Mouse (Mus musculus): ENCODE results near the gene Chrnb1. TPM values are rescaled to one million over a fixed set of nuclear protein-coding genes. Genes with fewer than 3 reads are reported as not detected.

Chrnb1 gene
- 4.6 and 7.2 TPM in 2 replicates for polyA plus RNA-seq (2011; ENCODE audit: insufficient read length, low read depth, missing spikeins)

GRCm38 (mm10) chr11:69795168-69795982 is at the start of gene Chrnb1:
Gene Chrnb1, minus strand, starts transcription at chr11:69795943.
- Histone ChIP-seq H3K27ac (ENCODE audit: insufficient read depth, low read length) (no peak within 1 kb of the TSS), H3K4me3 (ENCODE audit: insufficient read depth, low read length) (peak within 1 kb of the TSS; percentile 67), H3K4me1 (ENCODE audit: control insufficient read depth, insufficient read depth, low read length) (peaks cover 4% of the 10 kb centered on the region)
- no peak for TF ChIP-seq CTCF (IDR thresholded peaks at IDR 0.05; ENCODE audit: borderline replicate concordance, insufficient read depth, low read length)
- TF ChIP-seq POLR2A (IDR thresholded peaks at IDR 0.05; ENCODE audit: low read depth, low read length) = peak; percentile 83

- Histone ChIP-seq H3K4me3 (ENCODE audit: insufficient read depth, low read length) (peak overlapping the region; percentile 73), H3K27ac (ENCODE audit: insufficient read depth, low read length) (peak overlapping the region; percentile 35), H3K4me1 (ENCODE audit: control insufficient read depth, insufficient read depth, low read length) (peaks cover 3% of the 10 kb centered on the region; the same call in 1 of the 2 replicates)
- TF ChIP-seq CTCF (IDR thresholded peaks at IDR 0.05; ENCODE audit: borderline replicate concordance, insufficient read depth, low read length) = no peak
These were observed 43.0 kb upstream of the Chrnb1 start for GRCm38 (mm10) chr11:69838714-69839104.

- Histone ChIP-seq H3K27ac (ENCODE audit: insufficient read depth, low read length) (peak within 1 kb of the TSS; percentile 35), H3K4me3 (ENCODE audit: insufficient read depth, low read length) (peak within 1 kb of the TSS; percentile 76), H3K4me1 (ENCODE audit: control insufficient read depth, insufficient read depth, low read length) (peaks cover 3% of the 10 kb centered on the region; the same call in 1 of the 2 replicates)
- TF ChIP-seq CTCF (IDR thresholded peaks at IDR 0.05; ENCODE audit: borderline replicate concordance, insufficient read depth, low read length) (no peak), POLR2A (IDR thresholded peaks at IDR 0.05; ENCODE audit: low read depth, low read length) (peak; percentile 79)
These were observed 42.4 kb upstream of the Chrnb1 start, which contains the start of gene Tmem256 for GRCm38 (mm10) chr11:69837952-69838713. Gene Tmem256, plus strand, starts transcription at chr11:69838514.

GRCm38 (mm10) chr11:69837604-69837951 is 41.8 kb upstream of the Chrnb1 start, which contains the start of gene Nlgn2:
Gene Nlgn2, minus strand, starts transcription at chr11:69837784.
- H3K4me1 ChIP-seq (ENCODE audit: control insufficient read depth, insufficient read depth, low read length) = peaks cover 3% of the 10 kb centered on the region; the same call in 1 of the 2 replicates
- peak within 1 kb of the TSS; percentile 35 for H3K27ac ChIP-seq (ENCODE audit: insufficient read depth, low read length)
- TF ChIP-seq CTCF (IDR thresholded peaks at IDR 0.05; ENCODE audit: borderline replicate concordance, insufficient read depth, low read length) = no peak
- TF ChIP-seq POLR2A (IDR thresholded peaks at IDR 0.05; ENCODE audit: low read depth, low read length) = peak; percentile 53
- H3K4me3 ChIP-seq (ENCODE audit: insufficient read depth, low read length) = peak within 1 kb of the TSS; percentile 76

- H3K27ac ChIP-seq (ENCODE audit: insufficient read depth, low read length) = no peak overlapping the region
- peak overlapping the region; percentile 76 for H3K4me3 ChIP-seq (ENCODE audit: insufficient read depth, low read length)
- H3K4me1 ChIP-seq (ENCODE audit: control insufficient read depth, insufficient read depth, low read length) = peaks cover 3% of the 10 kb centered on the region; the same call in 1 of the 2 replicates
- TF ChIP-seq CTCF (IDR thresholded peaks at IDR 0.05; ENCODE audit: borderline replicate concordance, insufficient read depth, low read length) = no peak
- TF ChIP-seq POLR2A (IDR thresholded peaks at IDR 0.05; ENCODE audit: low read depth, low read length) = no peak
These were observed 41.2 kb upstream of the Chrnb1 start for GRCm38 (mm10) chr11:69836703-69837576.

GRCm38 (mm10) chr11:69835966-69836335 is 40.2 kb upstream of the Chrnb1 start:
- H3K4me1 ChIP-seq (ENCODE audit: control insufficient read depth, insufficient read depth, low read length) = peaks cover 3% of the 10 kb centered on the region; the same call in 1 of the 2 replicates
- TF ChIP-seq POLR2A (IDR thresholded peaks at IDR 0.05; ENCODE audit: low read depth, low read length) = no peak
- TF ChIP-seq CTCF (IDR thresholded peaks at IDR 0.05; ENCODE audit: borderline replicate concordance, insufficient read depth, low read length) = no peak
- peak overlapping the region; percentile 76 for H3K4me3 ChIP-seq (ENCODE audit: insufficient read depth, low read length)
- H3K27ac ChIP-seq (ENCODE audit: insufficient read depth, low read length) = no peak overlapping the region

GRCm38 (mm10) chr11:69835326-69835965 is 39.7 kb upstream of the Chrnb1 start:
- Histone ChIP-seq H3K4me3 (ENCODE audit: insufficient read depth, low read length) (no peak overlapping the region), H3K27ac (ENCODE audit: insufficient read depth, low read length) (no peak overlapping the region), H3K4me1 (ENCODE audit: control insufficient read depth, insufficient read depth, low read length) (peaks cover 3% of the 10 kb centered on the region; the same call in 1 of the 2 replicates)
- TF ChIP-seq POLR2A (IDR thresholded peaks at IDR 0.05; ENCODE audit: low read depth, low read length) (no peak), CTCF (IDR thresholded peaks at IDR 0.05; ENCODE audit: borderline replicate concordance, insufficient read depth, low read length) (no peak)

- no peak overlapping the region for H3K4me3 ChIP-seq (ENCODE audit: insufficient read depth, low read length)
- H3K27ac ChIP-seq (ENCODE audit: insufficient read depth, low read length) = no peak overlapping the region
- TF ChIP-seq POLR2A (IDR thresholded peaks at IDR 0.05; ENCODE audit: low read depth, low read length) (no peak), CTCF (IDR thresholded peaks at IDR 0.05; ENCODE audit: borderline replicate concordance, insufficient read depth, low read length) (no peak)
- H3K4me1 ChIP-seq (ENCODE audit: control insufficient read depth, insufficient read depth, low read length) = peaks cover 3% of the 10 kb centered on the region; the same call in 1 of the 2 replicates
These were observed 38.3 kb upstream of the Chrnb1 start for GRCm38 (mm10) chr11:69834001-69834549.
